Mouse (Mus musculus): Measurements from ENCODE around the gene Srebf1. TPM values are rescaled to one million over a fixed set of nuclear protein-coding genes. Genes with fewer than 3 reads are reported as not detected.

Gene Srebf1
- polyA plus RNA-seq, 1 experiment from 2014 or later: 78.7 TPM

GRCm38 (mm10) chr11:60187070-60187469 is 35.3 kb downstream of the Srebf1 start:
- Histone ChIP-seq H3K4me2 (no peak overlapping the region), H3K27me3 (replicated peaks; ENCODE audit: control insufficient read depth, insufficient read depth, low read length) (no peaks in the 10 kb centered on the region), H3K4me3 (ENCODE audit: low read depth, low read length) (no peak overlapping the region), H3K27ac (ENCODE audit: low read depth, low read length) (no peak overlapping the region), H3K36me3 (ENCODE audit: control insufficient read depth, insufficient read depth, low read length) (peaks cover 58% of the 10 kb centered on the region), H3K4me1 (replicated peaks; ENCODE audit: control insufficient read depth, insufficient read depth, low read length) (peaks cover 37% of the 10 kb centered on the region), H3K9ac (ENCODE audit: low read depth, low read length) (no peak overlapping the region), H3K9me3 (ENCODE audit: control insufficient read depth, low read length) (no peaks in the 10 kb centered on the region)
- DNase-seq (ENCODE audit: low spot score) (no peak), ATAC-seq (replicated peaks; ENCODE audit: low FRiP score) (no peak)
- 90% methylated on average over 11 of the region's 11 CpGs for WGBS

DNA sequence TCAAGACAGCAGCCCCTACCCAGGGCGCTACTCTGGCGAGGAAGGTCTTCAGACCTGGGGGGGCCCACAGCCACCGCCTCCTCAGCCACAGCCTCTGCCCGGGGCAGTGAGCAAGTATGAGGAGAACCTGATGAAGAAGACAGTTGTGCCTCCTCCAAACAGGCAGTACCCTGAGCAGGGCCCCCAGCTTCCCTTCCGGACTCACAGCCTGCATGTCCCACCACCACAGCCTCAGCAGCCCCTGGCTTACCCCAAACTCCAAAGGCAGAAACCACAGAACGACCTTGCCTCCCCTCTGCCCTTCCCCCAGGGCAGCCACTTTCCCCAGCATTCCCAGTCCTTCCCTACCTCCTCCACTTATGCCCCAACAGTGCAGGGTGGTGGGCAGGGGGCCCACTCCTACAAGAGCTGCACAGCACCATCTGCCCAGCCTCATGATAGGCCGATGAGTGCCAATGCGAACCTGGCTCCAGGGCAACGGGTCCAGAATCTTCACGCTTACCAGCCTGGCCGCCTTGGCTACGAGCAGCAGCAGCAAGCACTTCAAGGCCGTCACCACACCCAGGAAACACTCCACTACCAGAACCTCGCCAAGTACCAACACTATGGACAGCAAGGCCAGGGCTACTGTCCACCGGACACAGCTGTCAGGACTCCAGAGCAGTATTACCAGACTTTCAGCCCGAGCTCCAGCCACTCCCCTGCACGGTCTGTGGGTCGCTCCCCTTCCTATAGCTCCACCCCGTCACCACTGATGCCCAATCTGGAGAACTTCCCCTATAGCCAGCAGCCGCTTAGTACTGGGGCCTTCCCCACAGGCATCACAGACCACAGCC is 36.8 kb downstream of the Srebf1 start:
- Histone ChIP-seq H3K4me1 (replicated peaks; ENCODE audit: control insufficient read depth, insufficient read depth, low read length) (peaks cover 47% of the 10 kb centered on the region), H3K4me3 (ENCODE audit: low read depth, low read length) (no peak overlapping the region), H3K9me3 (ENCODE audit: control insufficient read depth, low read length) (no peaks in the 10 kb centered on the region), H3K36me3 (ENCODE audit: control insufficient read depth, insufficient read depth, low read length) (peaks cover 52% of the 10 kb centered on the region), H3K27me3 (replicated peaks; ENCODE audit: control insufficient read depth, insufficient read depth, low read length) (no peaks in the 10 kb centered on the region), H3K27ac (ENCODE audit: low read depth, low read length) (peak overlapping the region; percentile 34; the same call in 1 of the 2 replicates), H3K4me2 (peak overlapping the region; percentile 23), H3K9ac (ENCODE audit: low read depth, low read length) (no peak overlapping the region)
- 59% methylated on average over 20 of the region's 20 CpGs for WGBS
- DNase-seq (ENCODE audit: low spot score) (no peak), ATAC-seq (replicated peaks; ENCODE audit: low FRiP score) (no peak)

DNA sequence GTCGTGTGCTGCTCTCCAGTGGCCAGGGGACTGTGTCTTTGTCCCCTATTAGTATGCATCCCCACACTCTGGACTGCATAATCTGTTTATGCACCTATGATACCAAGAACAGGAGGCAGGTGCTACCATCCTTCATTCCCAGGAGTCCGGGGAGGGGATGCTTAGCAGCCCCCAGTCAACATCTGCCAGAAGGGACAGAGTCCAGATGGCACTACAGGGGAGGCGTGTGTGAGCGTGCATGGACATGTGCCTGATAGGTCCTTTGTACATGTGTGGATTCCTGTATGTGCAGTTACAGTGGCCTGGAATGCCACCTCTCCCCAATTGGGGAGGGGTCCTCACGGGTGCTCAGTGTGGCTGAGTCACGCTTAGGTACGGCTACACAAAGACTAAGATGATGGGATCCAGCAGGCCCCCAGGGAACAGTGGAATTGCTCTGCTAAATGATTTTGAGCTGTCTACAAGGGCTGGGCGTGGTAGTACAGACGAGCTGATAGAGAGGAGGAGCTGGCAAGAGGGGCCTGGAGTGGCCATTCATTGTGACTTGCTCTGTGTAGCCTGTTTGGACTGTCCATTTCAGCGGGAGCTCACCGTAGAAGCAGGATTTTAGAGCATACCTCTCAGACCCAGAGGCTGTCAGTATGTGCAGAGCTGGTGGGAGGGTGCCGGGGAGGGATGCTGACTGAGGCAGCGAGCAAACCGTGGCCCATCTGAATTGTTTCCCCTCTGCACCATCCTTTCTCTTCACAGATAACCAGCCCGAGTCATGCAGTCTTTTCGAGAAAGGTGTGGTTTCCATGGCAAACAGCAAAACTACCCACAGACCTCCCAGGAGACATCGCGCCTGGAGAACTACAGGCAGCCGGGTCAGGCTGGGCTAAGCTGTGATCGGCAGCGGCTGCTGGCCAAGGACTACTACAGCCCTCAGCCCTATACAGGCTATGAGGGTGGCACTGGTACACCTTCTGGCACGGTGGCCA is 37.7 kb downstream of the Srebf1 start:
- 51% methylated on average over 22 of the region's 22 CpGs for WGBS

GRCm38 (mm10) chr11:60182741-60183140 is 39.6 kb downstream of the Srebf1 start:
- H3K4me1 ChIP-seq (replicated peaks; ENCODE audit: control insufficient read depth, insufficient read depth, low read length): peaks cover 75% of the 10 kb centered on the region
- no peak for ATAC-seq (replicated peaks; ENCODE audit: low FRiP score)

More for the DNA sequence above, 37.7 kb downstream of the Srebf1 start:
- Histone ChIP-seq H3K9ac (ENCODE audit: low read depth, low read length) (no peak overlapping the region; the same call in 1 of the 2 replicates), H3K9me3 (ENCODE audit: control insufficient read depth, low read length) (no peaks in the 10 kb centered on the region), H3K27ac (ENCODE audit: low read depth, low read length) (peak overlapping the region; percentile 34; the same call in 1 of the 2 replicates), H3K27me3 (replicated peaks; ENCODE audit: control insufficient read depth, insufficient read depth, low read length) (no peaks in the 10 kb centered on the region), H3K4me1 (replicated peaks; ENCODE audit: control insufficient read depth, insufficient read depth, low read length) (peaks cover 56% of the 10 kb centered on the region), H3K4me3 (ENCODE audit: low read depth, low read length) (no peak overlapping the region), H3K4me2 (peak overlapping the region; percentile 42), H3K36me3 (ENCODE audit: control insufficient read depth, insufficient read depth, low read length) (peaks cover 44% of the 10 kb centered on the region)
- ATAC-seq (replicated peaks; ENCODE audit: low FRiP score) (peak; percentile 39; the same call in 1 of the 2 replicates), DNase-seq (ENCODE audit: low spot score) (no peak)

GRCm38 (mm10) chr11:60182116-60182670 is 40.2 kb downstream of the Srebf1 start:
- 79% methylated on average over 12 of the region's 12 CpGs for WGBS
- Histone ChIP-seq H3K4me1 (replicated peaks; ENCODE audit: control insufficient read depth, insufficient read depth, low read length) (peaks cover 80% of the 10 kb centered on the region), H3K4me2 (no peak overlapping the region), H3K9me3 (ENCODE audit: control insufficient read depth, low read length) (no peaks in the 10 kb centered on the region), H3K4me3 (ENCODE audit: low read depth, low read length) (no peak overlapping the region), H3K9ac (ENCODE audit: low read depth, low read length) (no peak overlapping the region), H3K27ac (ENCODE audit: low read depth, low read length) (no peak overlapping the region), H3K36me3 (ENCODE audit: control insufficient read depth, insufficient read depth, low read length) (peaks cover 22% of the 10 kb centered on the region), H3K27me3 (replicated peaks; ENCODE audit: control insufficient read depth, insufficient read depth, low read length) (no peaks in the 10 kb centered on the region)
- DNase-seq (ENCODE audit: low spot score) (no peak), ATAC-seq (replicated peaks; ENCODE audit: low FRiP score) (no peak)

More at GRCm38 (mm10) chr11:60182741-60183140, 39.6 kb downstream of the Srebf1 start:
- 73% methylated on average over 2 of the region's 2 CpGs for WGBS
- no peaks in the 10 kb centered on the region for H3K27me3 ChIP-seq (replicated peaks; ENCODE audit: control insufficient read depth, insufficient read depth, low read length)
- H3K4me2 ChIP-seq: no peak overlapping the region
- no peak overlapping the region for H3K9ac ChIP-seq (ENCODE audit: low read depth, low read length)
- no peak for DNase-seq (ENCODE audit: low spot score)
- H3K4me3 ChIP-seq (ENCODE audit: low read depth, low read length): no peak overlapping the region
- H3K9me3 ChIP-seq (ENCODE audit: control insufficient read depth, low read length): no peaks in the 10 kb centered on the region
- H3K36me3 ChIP-seq (ENCODE audit: control insufficient read depth, insufficient read depth, low read length): peaks cover 27% of the 10 kb centered on the region
- no peak overlapping the region for H3K27ac ChIP-seq (ENCODE audit: low read depth, low read length)

GRCm38 (mm10) chr11:60178506-60178905 is 43.9 kb downstream of the Srebf1 start:
- DNase-seq (ENCODE audit: low spot score) (no peak), ATAC-seq (replicated peaks; ENCODE audit: low FRiP score) (no peak)
- H3K4me1 ChIP-seq (replicated peaks; ENCODE audit: control insufficient read depth, insufficient read depth, low read length): peaks cover 75% of the 10 kb centered on the region
- no peaks in the 10 kb centered on the region for H3K36me3 ChIP-seq (ENCODE audit: control insufficient read depth, insufficient read depth, low read length)
- no peaks in the 10 kb centered on the region for H3K27me3 ChIP-seq (replicated peaks; ENCODE audit: control insufficient read depth, insufficient read depth, low read length)
- H3K4me2 ChIP-seq: no peak overlapping the region
- H3K9me3 ChIP-seq (ENCODE audit: control insufficient read depth, low read length): no peaks in the 10 kb centered on the region
- no peak overlapping the region; the same call in 1 of the 2 replicates for H3K9ac ChIP-seq (ENCODE audit: low read depth, low read length)
- H3K27ac ChIP-seq (ENCODE audit: low read depth, low read length): no peak overlapping the region
- no peak overlapping the region for H3K4me3 ChIP-seq (ENCODE audit: low read depth, low read length)

- H3K36me3 ChIP-seq (ENCODE audit: control insufficient read depth, insufficient read depth, low read length): no peaks in the 10 kb centered on the region
- no peak overlapping the region; the same call in 1 of the 2 replicates for H3K9ac ChIP-seq (ENCODE audit: low read depth, low read length)
- H3K9me3 ChIP-seq (ENCODE audit: control insufficient read depth, low read length): no peaks in the 10 kb centered on the region
- no peaks in the 10 kb centered on the region for H3K27me3 ChIP-seq (replicated peaks; ENCODE audit: control insufficient read depth, insufficient read depth, low read length)
- ATAC-seq (replicated peaks; ENCODE audit: low FRiP score): no peak
- peaks cover 74% of the 10 kb centered on the region for H3K4me1 ChIP-seq (replicated peaks; ENCODE audit: control insufficient read depth, insufficient read depth, low read length)
- no peak overlapping the region for H3K4me3 ChIP-seq (ENCODE audit: low read depth, low read length)
- 76% methylated on average over 6 of the region's 6 CpGs for WGBS
- no peak overlapping the region for H3K27ac ChIP-seq (ENCODE audit: low read depth, low read length)
- no peak overlapping the region; the same call in 1 of the 2 replicates for H3K4me2 ChIP-seq
- DNase-seq (ENCODE audit: low spot score): no peak
These were observed 44.4 kb downstream of the Srebf1 start for GRCm38 (mm10) chr11:60178005-60178404.

GRCm38 (mm10) chr11:60176975-60177657 is 45.3 kb downstream of the Srebf1 start:
- H3K4me3 ChIP-seq (ENCODE audit: low read depth, low read length): peak overlapping the region; percentile 74
- peak overlapping the region; percentile 89 for H3K9ac ChIP-seq (ENCODE audit: low read depth, low read length)
- DNase-seq (ENCODE audit: low spot score) (no peak), ATAC-seq (replicated peaks; ENCODE audit: low FRiP score) (no peak; the same call in none of the 2 replicates)
- H3K4me2 ChIP-seq: peak overlapping the region; percentile 98
- no peaks in the 10 kb centered on the region for H3K36me3 ChIP-seq (ENCODE audit: control insufficient read depth, insufficient read depth, low read length)
- peak overlapping the region; percentile 86 for H3K27ac ChIP-seq (ENCODE audit: low read depth, low read length)
- H3K4me1 ChIP-seq (replicated peaks; ENCODE audit: control insufficient read depth, insufficient read depth, low read length): peaks cover 69% of the 10 kb centered on the region
- no peaks in the 10 kb centered on the region for H3K9me3 ChIP-seq (ENCODE audit: control insufficient read depth, low read length)
- 5% methylated on average over 42 of the region's 42 CpGs for WGBS
- H3K27me3 ChIP-seq (replicated peaks; ENCODE audit: control insufficient read depth, insufficient read depth, low read length): no peaks in the 10 kb centered on the region

Data from liver, embryonic 11.5 days (tissue).